Mouse (Mus musculus) liver, embryonic 12.5 days (tissue): ENCODE results near the gene Vmn1r40. TPM values are rescaled to one million over a fixed set of nuclear protein-coding genes. Genes with fewer than 3 reads are reported as not detected.

Experiments
- ATAC-seq: fragments of 200-750 bp; cut with Nextera tagmentation; 2 replicates; pipeline ENCODE4 v1.8.0; 2017; ENCODE audit warnings: moderate number of reproducible peaks, mild to moderate bottlenecking, moderate library complexity
- H3K27ac ChIP-seq: fragments of 300-500 bp; sonication (generic); 2 replicates; pipeline ENCODE4 v1.5.1; 2016; ENCODE audit warnings: mild to moderate bottlenecking
- H3K27me3 ChIP-seq: fragments of 300-500 bp; sonication (generic); replicated peaks from 2 replicates; pipeline ENCODE4 v1.6.1; 2016; ENCODE audit warnings: mild to moderate bottlenecking, moderate library complexity
- H3K36me3 ChIP-seq: fragments of 300-500 bp; sonication (generic); 2 replicates; pipeline ENCODE4 v1.6.1; 2016; ENCODE audit warnings: mild to moderate bottlenecking, moderate library complexity
- H3K4me1 ChIP-seq: fragments of 300-500 bp; sonication (generic); 2 replicates; pipeline ENCODE4 v1.6.1; 2016
- H3K4me2 ChIP-seq: fragments of 300-500 bp; sonication (generic); 2 replicates; pipeline ENCODE4 v1.6.1; 2016; ENCODE audit warnings: mild to moderate bottlenecking, moderate library complexity
- H3K4me3 ChIP-seq: fragments of 300-500 bp; sonication (generic); 2 replicates; pipeline ENCODE4 v1.5.1; 2016; ENCODE audit warnings: mild to moderate bottlenecking, moderate library complexity
- H3K9ac ChIP-seq: fragments of 300-500 bp; sonication (generic); 2 replicates; pipeline ENCODE4 v1.6.1; 2016; ENCODE audit warnings: mild to moderate bottlenecking, moderate library complexity
- H3K9me3 ChIP-seq: fragments of 300-500 bp; sonication (generic); replicated peaks from 2 replicates; pipeline ENCODE4 v1.6.1; 2016; ENCODE audit warnings: mild to moderate bottlenecking, moderate library complexity
- WGBS: fragments of 180-500 bp; shearing (Covaris S2); methylation state at CpG from one replicate; pipeline ENCODE4 v1.1.7; 2016; ENCODE audit not compliant: insufficient replicate concordance; 5-methylcytosine and 5-hydroxymethylcytosine counted together
- polyA plus RNA-seq: library from polyadenylated mRNA; unstranded; fragments of >200 nt; fragmentation: Nextera tagmentation; extraction: Ambion mirVana; gene quantifications from 2 replicates; pipeline ENCODE4 v1.2.1, GENCODE M21; 2016

Vmn1r40 gene
- not detected in 2 replicates for polyA plus RNA-seq

DNA sequence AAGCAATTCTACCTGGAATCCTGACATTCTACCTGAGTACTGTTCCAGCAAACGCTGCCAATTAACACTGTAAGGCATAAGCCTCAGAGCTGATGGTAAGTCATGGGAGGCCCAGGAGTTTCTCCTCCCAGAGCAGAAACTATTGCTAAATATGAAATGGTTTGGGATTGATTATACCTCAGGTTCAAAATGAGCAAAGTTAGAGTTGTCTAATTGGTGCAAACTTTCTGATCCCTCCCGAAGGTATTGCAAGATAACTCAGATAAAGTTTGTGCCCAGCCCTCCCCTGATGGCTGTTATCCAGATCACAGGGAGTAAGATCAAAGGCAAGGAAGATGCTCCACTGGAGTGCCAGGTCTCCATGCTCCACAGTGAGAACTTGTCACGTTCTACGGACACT lies at the start of gene Vmn1r40:
Gene Vmn1r40, plus strand, starts transcription at position 301 of the 400 bp plus-strand sequence.
- ATAC-seq: no peak

DNA sequence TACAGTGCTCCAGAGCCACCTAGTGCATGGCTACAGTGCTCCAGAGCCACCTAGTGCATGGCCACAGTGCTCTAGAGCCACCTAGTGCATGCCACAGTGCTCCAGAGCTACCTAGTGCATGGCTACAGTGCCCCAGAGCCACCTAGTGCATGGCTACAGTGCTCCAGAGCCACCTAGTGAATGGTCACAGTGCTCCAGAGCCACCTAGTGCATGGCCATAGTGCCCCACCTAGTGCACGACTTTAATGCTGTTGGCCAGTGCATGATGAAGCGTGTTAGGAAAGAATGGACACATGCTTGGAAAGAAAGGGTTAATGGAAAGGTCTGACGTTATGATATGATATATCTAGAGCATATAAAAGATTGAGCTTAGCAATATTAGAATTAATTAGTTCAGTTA lies 49.0 kb upstream of the Vmn1r40 start:
- WGBS: 70% methylated on average over 3 of the region's 3 CpGs
- H3K4me2 ChIP-seq: no peak overlapping the region
- H3K27me3 ChIP-seq: no peaks in the 10 kb centered on the region
- ATAC-seq: no peak
- H3K4me1 ChIP-seq: no peaks in the 10 kb centered on the region
- no peak overlapping the region for H3K27ac ChIP-seq
- H3K9me3 ChIP-seq: no peaks in the 10 kb centered on the region
- H3K4me3 ChIP-seq: no peak overlapping the region
- H3K36me3 ChIP-seq: no peaks in the 10 kb centered on the region; the same call in 1 of the 2 replicates
- no peak overlapping the region for H3K9ac ChIP-seq

More for the DNA sequence above, at the start of gene Vmn1r40:
- WGBS: 60% methylated on average over 4 of the region's 4 CpGs
- Histone ChIP-seq H3K4me1 (no peaks in the 10 kb centered on the region), H3K4me3 (no peak within 1 kb of the TSS), H3K27me3 (no peaks in the 10 kb centered on the region), H3K9me3 (no peaks in the 10 kb centered on the region; the same call in 1 of the 2 replicates), H3K27ac (no peak within 1 kb of the TSS), H3K36me3 (no peaks in the 10 kb centered on the region), H3K4me2 (no peak within 1 kb of the TSS), H3K9ac (no peak within 1 kb of the TSS)

DNA sequence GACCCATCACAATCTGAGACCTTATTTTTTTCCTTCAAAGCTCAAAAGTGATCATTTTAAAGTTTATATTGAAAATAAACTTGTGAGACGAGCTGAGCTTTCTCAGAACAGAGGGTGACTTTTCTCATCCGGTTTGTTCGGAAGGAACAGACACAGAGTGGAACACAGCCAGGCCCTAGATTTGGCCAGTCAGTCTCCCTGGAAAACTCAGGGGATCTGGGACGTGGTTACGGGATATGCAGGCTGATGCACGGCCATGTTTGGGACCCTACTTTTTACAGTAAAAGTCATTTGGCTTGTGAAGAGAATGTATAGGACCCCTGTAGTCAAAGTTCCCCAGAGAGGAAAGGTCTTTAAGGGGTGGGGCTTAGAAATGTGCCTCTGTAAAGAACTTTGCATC lies 48.4 kb upstream of the Vmn1r40 start:
- Histone ChIP-seq H3K27me3 (no peaks in the 10 kb centered on the region), H3K4me2 (no peak overlapping the region), H3K36me3 (peaks cover 2% of the 10 kb centered on the region; the same call in 1 of the 2 replicates), H3K4me1 (no peaks in the 10 kb centered on the region), H3K4me3 (no peak overlapping the region), H3K27ac (no peak overlapping the region), H3K9me3 (no peaks in the 10 kb centered on the region), H3K9ac (no peak overlapping the region)
- no peak for ATAC-seq
- 74% methylated on average over 6 of the region's 6 CpGs for WGBS

- peaks cover 6% of the 10 kb centered on the region; the same call in 1 of the 2 replicates for H3K36me3 ChIP-seq
- 26% methylated on average over 7 of the region's 7 CpGs for WGBS
- H3K4me2 ChIP-seq: no peak overlapping the region
- no peaks in the 10 kb centered on the region for H3K4me1 ChIP-seq
- no peak overlapping the region for H3K4me3 ChIP-seq
- H3K9ac ChIP-seq: no peak overlapping the region
- H3K27me3 ChIP-seq: no peaks in the 10 kb centered on the region
- no peaks in the 10 kb centered on the region for H3K9me3 ChIP-seq
- no peak for ATAC-seq
- H3K27ac ChIP-seq: no peak overlapping the region
Measured at GRCm38 (mm10) chr6:89659692-89660423, 47.5 kb upstream of the Vmn1r40 start.

DNA sequence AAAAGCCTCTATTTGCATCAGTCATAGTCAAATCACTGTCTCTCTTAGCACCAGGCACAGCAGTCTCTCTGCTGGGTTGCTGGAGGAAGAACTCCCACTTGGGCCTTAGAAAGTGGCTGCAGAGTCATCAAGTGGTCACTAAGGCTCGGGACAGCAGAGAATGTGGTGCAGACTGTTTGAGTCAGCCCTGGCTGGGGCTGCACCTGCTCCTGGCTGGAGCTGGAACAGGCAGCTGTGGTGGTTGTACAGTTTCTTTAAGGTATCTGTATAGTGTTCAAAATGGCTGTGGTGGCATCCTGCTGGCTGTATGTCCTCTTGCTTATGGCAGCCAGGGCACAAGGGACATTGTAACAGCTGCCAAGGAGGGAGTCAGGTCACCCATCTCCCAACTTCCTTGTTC lies 46.9 kb upstream of the Vmn1r40 start:
- Histone ChIP-seq H3K27ac (no peak overlapping the region), H3K4me2 (no peak overlapping the region), H3K4me1 (no peaks in the 10 kb centered on the region), H3K27me3 (no peaks in the 10 kb centered on the region), H3K36me3 (peaks cover 6% of the 10 kb centered on the region; the same call in 1 of the 2 replicates), H3K9ac (no peak overlapping the region), H3K4me3 (no peak overlapping the region), H3K9me3 (no peaks in the 10 kb centered on the region)
- ATAC-seq: no peak
- 64% methylated on average over 1 of the region's 1 CpGs for WGBS

DNA sequence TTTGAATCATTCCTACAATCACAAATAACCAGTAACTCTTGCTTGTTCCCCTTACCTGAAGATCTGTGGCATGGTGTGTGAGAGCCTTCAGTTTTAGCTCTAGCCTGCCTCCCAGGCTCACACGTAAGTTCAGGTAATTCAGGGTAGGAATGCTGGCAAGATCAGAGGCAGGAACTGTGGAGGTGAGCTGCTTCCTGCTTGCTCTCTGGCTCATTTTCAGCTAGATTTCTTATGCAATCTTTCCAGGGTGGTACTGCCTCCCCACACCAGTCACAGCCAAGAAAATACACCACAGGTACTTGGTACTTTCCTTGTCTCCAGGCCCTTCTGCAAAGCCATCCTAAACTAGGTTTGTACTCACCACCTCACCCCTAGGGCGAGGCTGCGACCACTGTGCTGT lies 44.8 kb upstream of the Vmn1r40 start:
- no peak overlapping the region for H3K9ac ChIP-seq
- no peak overlapping the region for H3K4me3 ChIP-seq
- H3K4me2 ChIP-seq: no peak overlapping the region
- H3K27me3 ChIP-seq: no peaks in the 10 kb centered on the region
- H3K36me3 ChIP-seq: peaks cover 6% of the 10 kb centered on the region; the same call in 1 of the 2 replicates
- no peak overlapping the region for H3K27ac ChIP-seq
- no peaks in the 10 kb centered on the region for H3K4me1 ChIP-seq
- ATAC-seq: no peak
- 80% methylated on average over 3 of the region's 3 CpGs for WGBS
- no peaks in the 10 kb centered on the region for H3K9me3 ChIP-seq

- Histone ChIP-seq H3K4me2 (no peak overlapping the region), H3K4me3 (no peak overlapping the region), H3K36me3 (peaks cover 6% of the 10 kb centered on the region; the same call in 1 of the 2 replicates), H3K9ac (no peak overlapping the region), H3K27me3 (no peaks in the 10 kb centered on the region), H3K27ac (no peak overlapping the region), H3K4me1 (no peaks in the 10 kb centered on the region), H3K9me3 (no peaks in the 10 kb centered on the region)
- 49% methylated on average over 8 of the region's 8 CpGs for WGBS
- no peak for ATAC-seq
Measured at GRCm38 (mm10) chr6:89665155-89665554, 42.2 kb upstream of the Vmn1r40 start.

DNA sequence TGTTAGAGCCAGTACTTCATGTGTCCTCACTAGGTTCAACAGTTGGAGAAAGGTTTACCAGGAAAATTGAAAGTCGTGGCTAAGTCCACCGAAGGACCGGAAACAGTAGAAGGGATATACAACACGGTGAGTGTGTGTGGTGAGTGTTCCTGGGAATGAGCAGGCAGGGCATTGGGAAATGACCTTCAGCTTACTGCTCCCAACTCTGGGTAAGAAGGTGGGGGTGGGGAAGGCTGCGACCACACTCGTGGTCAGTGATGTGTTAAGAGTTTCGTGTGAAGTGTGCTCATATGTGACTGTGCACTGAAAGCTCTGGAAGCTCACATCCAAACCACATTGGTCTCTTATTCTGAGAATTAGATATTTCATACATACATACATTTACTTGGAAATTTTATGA lies 41.7 kb upstream of the Vmn1r40 start:
- 67% methylated on average over 7 of the region's 7 CpGs for WGBS
- Histone ChIP-seq H3K4me3 (no peak overlapping the region), H3K9ac (no peak overlapping the region), H3K27ac (no peak overlapping the region), H3K4me1 (no peaks in the 10 kb centered on the region), H3K4me2 (no peak overlapping the region), H3K27me3 (no peaks in the 10 kb centered on the region), H3K9me3 (no peaks in the 10 kb centered on the region), H3K36me3 (peaks cover 6% of the 10 kb centered on the region; the same call in 1 of the 2 replicates)
- no peak for ATAC-seq

DNA sequence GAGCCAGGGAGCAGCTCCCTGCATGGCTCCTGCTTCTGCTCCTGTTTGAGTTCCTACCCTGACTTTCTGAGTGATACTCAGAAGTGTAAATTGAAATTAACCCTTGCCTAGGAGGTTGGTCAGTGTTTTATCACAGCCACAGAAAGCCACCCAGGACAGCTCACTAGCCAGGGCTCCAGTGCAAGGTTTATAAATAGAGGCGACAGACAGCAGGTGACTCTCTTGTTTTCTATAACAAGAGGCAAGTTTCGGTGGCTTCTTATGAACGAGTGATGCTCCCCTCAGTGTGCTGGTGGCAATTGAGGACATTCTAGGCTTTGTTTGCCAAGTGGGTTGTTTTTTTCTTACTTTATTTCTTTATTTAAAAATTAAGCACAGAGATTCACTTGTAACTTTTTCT lies 40.4 kb upstream of the Vmn1r40 start:
- H3K4me3 ChIP-seq: no peak overlapping the region
- no peak for ATAC-seq

DNA sequence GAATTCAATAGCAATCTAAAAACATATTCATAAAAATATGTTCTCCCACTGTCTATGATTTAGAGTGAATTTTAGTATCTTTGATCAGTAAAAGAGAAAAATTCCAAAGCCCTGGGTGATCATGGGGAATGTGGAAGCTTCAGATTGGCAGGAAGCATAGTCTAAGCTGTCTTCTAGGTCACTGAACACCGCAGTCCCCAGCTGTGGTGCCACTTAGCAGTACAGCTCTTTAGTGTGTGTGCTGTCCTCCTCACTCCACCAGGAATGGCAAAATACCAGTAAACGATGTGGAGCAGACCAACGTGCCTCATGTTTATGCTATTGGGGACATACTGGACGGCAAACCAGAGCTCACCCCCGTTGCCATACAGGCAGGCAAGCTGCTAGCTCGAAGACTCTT lies 37.8 kb upstream of the Vmn1r40 start:
- H3K4me3 ChIP-seq: no peak overlapping the region
- H3K4me1 ChIP-seq: no peaks in the 10 kb centered on the region
- no peak overlapping the region for H3K4me2 ChIP-seq
- H3K27ac ChIP-seq: no peak overlapping the region
- no peak overlapping the region for H3K9ac ChIP-seq
- no peak for ATAC-seq
- no peaks in the 10 kb centered on the region for H3K9me3 ChIP-seq
- H3K27me3 ChIP-seq: no peaks in the 10 kb centered on the region
- 66% methylated on average over 6 of the region's 6 CpGs for WGBS
- H3K36me3 ChIP-seq: no peaks in the 10 kb centered on the region

More for the DNA sequence above, 40.4 kb upstream of the Vmn1r40 start:
- Histone ChIP-seq H3K4me2 (no peak overlapping the region), H3K27ac (no peak overlapping the region), H3K36me3 (peaks cover 6% of the 10 kb centered on the region; the same call in 1 of the 2 replicates), H3K4me1 (no peaks in the 10 kb centered on the region), H3K9ac (no peak overlapping the region), H3K9me3 (no peaks in the 10 kb centered on the region), H3K27me3 (no peaks in the 10 kb centered on the region)
- WGBS: 77% methylated on average over 3 of the region's 3 CpGs

- Histone ChIP-seq H3K4me1 (no peaks in the 10 kb centered on the region), H3K4me2 (no peak overlapping the region), H3K27me3 (no peaks in the 10 kb centered on the region), H3K27ac (no peak overlapping the region), H3K9ac (no peak overlapping the region), H3K4me3 (no peak overlapping the region), H3K36me3 (no peaks in the 10 kb centered on the region), H3K9me3 (no peaks in the 10 kb centered on the region)
- ATAC-seq: no peak
- WGBS: 52% methylated on average over 6 of the region's 6 CpGs
Measured at GRCm38 (mm10) chr6:89671431-89671830, 35.9 kb upstream of the Vmn1r40 start.

GRCm38 (mm10) chr6:89672641-89673040 lies 34.7 kb upstream of the Vmn1r40 start:
- no peaks in the 10 kb centered on the region for H3K9me3 ChIP-seq
- 77% methylated on average over 7 of the region's 7 CpGs for WGBS
- no peak overlapping the region for H3K4me3 ChIP-seq
- no peaks in the 10 kb centered on the region for H3K27me3 ChIP-seq
- no peak for ATAC-seq
- no peaks in the 10 kb centered on the region for H3K36me3 ChIP-seq
- H3K4me1 ChIP-seq: no peaks in the 10 kb centered on the region
- no peak overlapping the region for H3K27ac ChIP-seq
- no peak overlapping the region for H3K9ac ChIP-seq
- H3K4me2 ChIP-seq: no peak overlapping the region
